Mouse (Mus musculus): Measurements from ENCODE around the gene Cnot8. TPM values are rescaled to one million over a fixed set of nuclear protein-coding genes. Genes with fewer than 3 reads are reported as not detected.

Cnot8 gene
- total and polyA plus RNA-seq, 3 experiments, result 35.5 to 43.0 (median 36.4) TPM

DNA sequence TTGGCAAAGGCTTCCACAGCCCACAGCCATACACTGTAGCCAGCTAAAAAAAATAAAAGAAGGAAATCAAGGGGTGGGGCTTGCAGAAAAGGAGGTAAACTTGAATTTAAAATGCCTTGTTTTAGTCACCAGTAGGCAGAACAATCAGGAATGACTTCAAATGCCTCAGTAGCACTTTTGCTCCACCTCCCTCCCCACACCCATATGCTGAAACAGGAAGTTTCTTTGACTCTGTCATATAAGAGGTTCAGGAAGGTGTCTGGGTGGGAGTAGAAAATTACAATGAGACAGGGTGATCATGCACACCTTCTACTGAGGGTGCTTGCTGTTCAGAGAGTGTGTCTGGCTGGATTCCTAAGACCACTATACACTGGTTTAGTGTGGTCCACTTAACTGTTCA, 30.9 kb downstream of the Cnot8 start:
- Histone ChIP-seq H3K27me3 (ENCODE audit: control insufficient read depth, insufficient read depth, low read length) (no peaks in the 10 kb centered on the region), H3K79me2 (replicated peaks; ENCODE audit: control insufficient read depth, insufficient read depth, low read length) (no peaks in the 10 kb centered on the region), H3K36me3 (ENCODE audit: control insufficient read depth, insufficient read depth, low read length) (no peaks in the 10 kb centered on the region), H3K4me1 (ENCODE audit: control insufficient read depth, insufficient read depth, low read length) (no peaks in the 10 kb centered on the region), H3K9ac (ENCODE audit: low read depth, low read length) (no peak overlapping the region), H3K4me3 (no peak overlapping the region), H3K27ac (no peak overlapping the region)
- DNase-seq, result no peak
- intact Hi-C loops (cut with DNase I), result no loop called here
- TF ChIP-seq POLR2A (IDR thresholded peaks at IDR 0.05; ENCODE audit: insufficient read depth, low read depth, low read length), result no peak
- no peak for TF ChIP-seq CTCF (IDR thresholded peaks at IDR 0.05)
- TF ChIP-seq EP300 (IDR thresholded peaks at IDR 0.05; ENCODE audit: insufficient read depth, low read depth, low read length), result no peak

DNA sequence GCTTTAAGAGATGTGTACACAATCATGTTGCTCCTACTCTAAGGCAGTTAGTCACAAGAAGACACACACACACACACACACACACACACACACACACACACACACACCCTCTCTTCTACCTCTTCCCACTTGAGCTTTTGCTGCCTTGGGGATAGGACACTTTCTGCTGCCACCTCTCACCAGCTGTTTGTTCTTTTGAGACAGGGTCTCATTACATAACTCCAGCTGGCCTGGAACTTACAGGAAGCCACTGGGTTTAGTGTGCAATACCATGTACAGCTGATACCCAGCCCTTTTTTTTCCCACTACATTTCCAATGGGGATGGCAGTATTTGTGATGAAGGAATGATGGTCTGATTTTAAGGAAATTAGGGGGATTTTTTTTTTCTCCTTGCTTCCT, 31.3 kb downstream of the Cnot8 start:
- TF ChIP-seq CTCF (IDR thresholded peaks at IDR 0.05) (no peak), POLR2A (IDR thresholded peaks at IDR 0.05; ENCODE audit: insufficient read depth, low read depth, low read length) (no peak), EP300 (IDR thresholded peaks at IDR 0.05; ENCODE audit: insufficient read depth, low read depth, low read length) (no peak)
- Histone ChIP-seq H3K27ac (no peak overlapping the region), H3K9ac (ENCODE audit: low read depth, low read length) (no peak overlapping the region), H3K4me3 (no peak overlapping the region), H3K79me2 (replicated peaks; ENCODE audit: control insufficient read depth, insufficient read depth, low read length) (no peaks in the 10 kb centered on the region), H3K36me3 (ENCODE audit: control insufficient read depth, insufficient read depth, low read length) (no peaks in the 10 kb centered on the region), H3K27me3 (ENCODE audit: control insufficient read depth, insufficient read depth, low read length) (no peaks in the 10 kb centered on the region), H3K4me1 (ENCODE audit: control insufficient read depth, insufficient read depth, low read length) (no peaks in the 10 kb centered on the region; the same call in 1 of the 2 replicates)
- intact Hi-C loops (cut with DNase I), result no loop called here
- DNase-seq, result no peak

DNA sequence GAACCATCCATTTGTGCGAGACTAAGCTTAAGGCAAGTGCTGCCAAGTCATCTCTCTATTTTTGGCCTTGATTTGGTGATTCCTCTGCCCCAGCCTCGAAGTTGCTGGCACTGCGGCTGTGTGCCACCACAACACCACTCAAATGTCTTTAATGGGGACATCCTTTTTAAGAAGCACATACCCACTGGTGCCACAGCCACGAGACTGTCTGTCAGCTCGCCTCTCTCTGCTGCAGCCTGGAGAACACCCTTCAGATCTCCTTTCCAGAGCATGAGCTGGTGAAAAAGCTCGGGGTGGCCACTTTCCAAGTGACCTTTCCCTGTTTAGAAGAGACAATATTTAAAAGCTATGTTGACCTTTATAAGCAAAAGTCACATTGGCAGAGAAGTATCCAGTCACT, 32.7 kb downstream of the Cnot8 start:
- intact Hi-C loops (cut with DNase I), result no loop called here
- H3K4me3 ChIP-seq, result no peak overlapping the region
- no peak overlapping the region for H3K9ac ChIP-seq (ENCODE audit: low read depth, low read length)
- TF ChIP-seq POLR2A (IDR thresholded peaks at IDR 0.05; ENCODE audit: insufficient read depth, low read depth, low read length) (no peak), CTCF (IDR thresholded peaks at IDR 0.05) (no peak), EP300 (IDR thresholded peaks at IDR 0.05; ENCODE audit: insufficient read depth, low read depth, low read length) (no peak)
- 65% methylated on average over 6 of the region's 6 CpGs for WGBS
- H3K79me2 ChIP-seq (replicated peaks; ENCODE audit: control insufficient read depth, insufficient read depth, low read length), result no peaks in the 10 kb centered on the region
- H3K27me3 ChIP-seq (ENCODE audit: control insufficient read depth, insufficient read depth, low read length), result no peaks in the 10 kb centered on the region
- no peak overlapping the region for H3K27ac ChIP-seq
- DNase-seq, result no peak
- H3K36me3 ChIP-seq (ENCODE audit: control insufficient read depth, insufficient read depth, low read length), result no peaks in the 10 kb centered on the region
- H3K4me1 ChIP-seq (ENCODE audit: control insufficient read depth, insufficient read depth, low read length), result no peaks in the 10 kb centered on the region; the same call in 1 of the 2 replicates

DNA sequence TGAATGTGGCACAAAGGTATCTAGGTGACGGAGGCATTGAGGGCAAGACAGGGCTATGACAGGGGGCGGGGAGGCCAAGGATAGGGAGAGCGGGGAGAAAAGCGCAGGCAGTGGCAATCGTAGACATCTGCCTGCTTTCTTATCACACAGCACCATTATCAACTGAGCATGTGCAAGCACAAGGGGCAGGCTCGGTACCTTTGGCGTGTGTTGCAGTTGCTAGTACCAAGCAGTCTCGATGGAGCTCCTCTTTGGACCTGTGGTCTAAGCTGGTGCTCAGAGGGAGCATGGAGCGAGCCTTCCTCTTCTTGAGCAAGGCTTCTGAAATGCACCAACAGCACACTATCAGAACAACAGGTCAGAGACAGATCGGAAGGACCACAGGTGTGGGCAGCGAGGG, 34.9 kb downstream of the Cnot8 start:
- Histone ChIP-seq H3K36me3 (ENCODE audit: control insufficient read depth, insufficient read depth, low read length) (no peaks in the 10 kb centered on the region), H3K9ac (ENCODE audit: low read depth, low read length) (no peak overlapping the region), H3K4me3 (no peak overlapping the region), H3K79me2 (replicated peaks; ENCODE audit: control insufficient read depth, insufficient read depth, low read length) (no peaks in the 10 kb centered on the region), H3K27me3 (ENCODE audit: control insufficient read depth, insufficient read depth, low read length) (no peaks in the 10 kb centered on the region), H3K27ac (no peak overlapping the region), H3K4me1 (ENCODE audit: control insufficient read depth, insufficient read depth, low read length) (no peaks in the 10 kb centered on the region; the same call in 1 of the 2 replicates)
- intact Hi-C loops (cut with DNase I), result no loop called here
- TF ChIP-seq POLR2A (IDR thresholded peaks at IDR 0.05; ENCODE audit: insufficient read depth, low read depth, low read length) (no peak), EP300 (IDR thresholded peaks at IDR 0.05; ENCODE audit: insufficient read depth, low read depth, low read length) (no peak), CTCF (IDR thresholded peaks at IDR 0.05) (no peak)
- 87% methylated on average over 11 of the region's 11 CpGs for WGBS
- no peak for DNase-seq

DNA sequence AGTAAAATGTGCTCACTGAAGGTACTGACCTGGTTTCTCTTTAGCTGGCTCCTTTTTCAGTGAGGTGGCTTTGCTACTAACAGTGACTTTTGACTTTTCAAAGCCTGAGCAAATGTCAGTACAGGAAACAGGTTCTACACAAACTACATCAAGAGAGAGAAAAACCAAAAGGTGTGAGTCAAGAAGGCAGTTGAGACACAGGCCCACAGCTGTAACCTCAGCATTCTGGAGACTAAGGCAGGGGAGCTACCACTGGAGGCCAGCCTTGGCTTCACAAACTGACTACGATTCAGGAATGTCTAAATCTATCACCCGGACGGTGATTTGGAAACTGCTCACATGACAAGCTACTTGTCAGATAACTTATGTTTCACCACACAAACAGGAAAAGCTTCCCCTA, 35.5 kb downstream of the Cnot8 start:
- Histone ChIP-seq H3K27me3 (ENCODE audit: control insufficient read depth, insufficient read depth, low read length) (no peaks in the 10 kb centered on the region), H3K27ac (no peak overlapping the region), H3K36me3 (ENCODE audit: control insufficient read depth, insufficient read depth, low read length) (no peaks in the 10 kb centered on the region), H3K4me1 (ENCODE audit: control insufficient read depth, insufficient read depth, low read length) (no peaks in the 10 kb centered on the region; the same call in 1 of the 2 replicates), H3K4me3 (no peak overlapping the region), H3K9ac (ENCODE audit: low read depth, low read length) (no peak overlapping the region), H3K79me2 (replicated peaks; ENCODE audit: control insufficient read depth, insufficient read depth, low read length) (no peaks in the 10 kb centered on the region)
- no peak for DNase-seq
- TF ChIP-seq CTCF (IDR thresholded peaks at IDR 0.05) (no peak), EP300 (IDR thresholded peaks at IDR 0.05; ENCODE audit: insufficient read depth, low read depth, low read length) (no peak), POLR2A (IDR thresholded peaks at IDR 0.05; ENCODE audit: insufficient read depth, low read depth, low read length) (no peak)
- intact Hi-C loops (cut with DNase I), result no loop called here
- WGBS, result 51% methylated on average over 3 of the region's 3 CpGs

DNA sequence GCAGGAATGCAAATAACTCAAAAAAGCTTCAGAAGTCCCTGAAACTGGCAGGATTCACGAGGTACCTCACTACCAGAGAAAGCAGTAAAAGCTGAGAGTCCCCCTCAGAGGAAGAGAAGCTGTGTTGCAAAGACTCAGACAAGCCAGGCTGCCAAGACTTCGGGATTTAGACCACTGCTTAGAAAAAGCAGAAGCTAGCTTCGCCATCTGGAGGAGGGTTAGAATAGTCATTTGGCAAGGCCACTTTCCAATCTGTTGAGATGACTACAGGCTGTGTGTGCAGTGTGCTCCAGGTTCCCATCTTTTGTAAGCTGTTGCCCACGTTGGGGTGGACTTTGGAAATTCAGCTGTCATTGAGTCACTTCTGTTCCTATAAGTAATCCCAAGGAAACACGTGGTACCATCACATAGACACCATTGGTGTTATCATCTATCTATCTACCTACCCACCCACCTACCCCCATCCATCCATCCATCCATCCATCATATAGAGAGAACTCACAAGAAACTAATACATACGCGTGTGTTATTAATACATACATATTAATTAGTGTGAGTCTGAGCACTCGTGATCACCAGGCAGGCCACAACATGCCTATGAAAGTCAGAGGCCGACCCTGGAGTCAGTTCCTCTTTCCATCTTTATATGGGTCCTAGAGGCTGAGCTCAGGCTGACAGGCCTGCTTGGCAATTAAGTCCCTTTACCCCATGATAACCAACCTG, 39.9 kb downstream of the Cnot8 start:
- 0 out of 2 replicates have a peak, but pooled peaks cover 1% of the 10 kb centered on the region for H3K36me3 ChIP-seq (ENCODE audit: control insufficient read depth, insufficient read depth, low read length)
- H3K27ac ChIP-seq, result no peak overlapping the region
- intact Hi-C loops (cut with DNase I), result no loop called here
- WGBS, result 85% methylated on average over 9 of the region's 9 CpGs
- H3K9ac ChIP-seq (ENCODE audit: low read depth, low read length), result no peak overlapping the region
- H3K4me3 ChIP-seq, result no peak overlapping the region
- H3K4me1 ChIP-seq (ENCODE audit: control insufficient read depth, insufficient read depth, low read length), result no peaks in the 10 kb centered on the region; the same call in 1 of the 2 replicates
- DNase-seq, result no peak
- H3K79me2 ChIP-seq (replicated peaks; ENCODE audit: control insufficient read depth, insufficient read depth, low read length), result no peaks in the 10 kb centered on the region
- H3K27me3 ChIP-seq (ENCODE audit: control insufficient read depth, insufficient read depth, low read length), result no peaks in the 10 kb centered on the region
- TF ChIP-seq CTCF (IDR thresholded peaks at IDR 0.05) (no peak), POLR2A (IDR thresholded peaks at IDR 0.05; ENCODE audit: insufficient read depth, low read depth, low read length) (no peak), EP300 (IDR thresholded peaks at IDR 0.05; ENCODE audit: insufficient read depth, low read depth, low read length) (no peak)

Data from heart, adult 2 months (tissue).